Mouse (Mus musculus): ENCODE measurements around the gene Prima1. TPM values are rescaled to one million over a fixed set of nuclear protein-coding genes. Genes with fewer than 3 reads are reported as not detected.

Gene Prima1
- polyA plus RNA-seq, 1 experiment from 2014 or later, result 0.48 TPM

GRCm38 (mm10) chr12:103214270-103214669, 27.7 kb downstream of the Prima1 start:
- Histone ChIP-seq H3K36me3 (ENCODE audit: control insufficient read depth, insufficient read depth, low read length) (no peaks in the 10 kb centered on the region), H3K27ac (ENCODE audit: low read length) (no peak overlapping the region), H3K4me2 (ENCODE audit: low read length) (no peak overlapping the region), H3K4me3 (ENCODE audit: low read depth, low read length) (no peak overlapping the region), H3K9me3 (replicated peaks; ENCODE audit: control insufficient read depth, low read length, poor library complexity, severe bottlenecking) (no peaks in the 10 kb centered on the region), H3K27me3 (ENCODE audit: control insufficient read depth, insufficient read depth, low read depth, low read length) (no peaks in the 10 kb centered on the region), H3K9ac (ENCODE audit: low read depth, low read length) (no peak overlapping the region), H3K4me1 (ENCODE audit: control insufficient read depth, insufficient read depth, low read length) (peaks cover 7% of the 10 kb centered on the region)
- ATAC-seq, result peak; percentile 78
- WGBS, result 22% methylated on average over 10 of the region's 10 CpGs

- Histone ChIP-seq H3K36me3 (ENCODE audit: control insufficient read depth, insufficient read depth, low read length) (no peaks in the 10 kb centered on the region), H3K9me3 (replicated peaks; ENCODE audit: control insufficient read depth, low read length, poor library complexity, severe bottlenecking) (no peaks in the 10 kb centered on the region), H3K4me2 (ENCODE audit: low read length) (no peak overlapping the region), H3K27me3 (ENCODE audit: control insufficient read depth, insufficient read depth, low read depth, low read length) (no peaks in the 10 kb centered on the region), H3K9ac (ENCODE audit: low read depth, low read length) (no peak overlapping the region), H3K4me1 (ENCODE audit: control insufficient read depth, insufficient read depth, low read length) (peaks cover 7% of the 10 kb centered on the region), H3K27ac (ENCODE audit: low read length) (no peak overlapping the region), H3K4me3 (ENCODE audit: low read depth, low read length) (no peak overlapping the region)
- ATAC-seq, result peak; percentile 40
- 98% methylated on average over 2 of the region's 2 CpGs for WGBS
Measured at GRCm38 (mm10) chr12:103213591-103213990, 28.4 kb downstream of the Prima1 start.

GRCm38 (mm10) chr12:103211078-103211477, 30.9 kb downstream of the Prima1 start:
- no peaks in the 10 kb centered on the region for H3K36me3 ChIP-seq (ENCODE audit: control insufficient read depth, insufficient read depth, low read length)
- H3K27ac ChIP-seq (ENCODE audit: low read length), result no peak overlapping the region
- H3K27me3 ChIP-seq (ENCODE audit: control insufficient read depth, insufficient read depth, low read depth, low read length), result no peaks in the 10 kb centered on the region
- H3K4me3 ChIP-seq (ENCODE audit: low read depth, low read length), result no peak overlapping the region
- peaks cover 7% of the 10 kb centered on the region for H3K4me1 ChIP-seq (ENCODE audit: control insufficient read depth, insufficient read depth, low read length)
- ATAC-seq, result no peak
- H3K4me2 ChIP-seq (ENCODE audit: low read length), result no peak overlapping the region
- H3K9me3 ChIP-seq (replicated peaks; ENCODE audit: control insufficient read depth, low read length, poor library complexity, severe bottlenecking), result no peaks in the 10 kb centered on the region
- WGBS, result 59% methylated on average over 5 of the region's 5 CpGs
- H3K9ac ChIP-seq (ENCODE audit: low read depth, low read length), result no peak overlapping the region

GRCm38 (mm10) chr12:103209581-103209980, 32.4 kb downstream of the Prima1 start:
- Histone ChIP-seq H3K9me3 (replicated peaks; ENCODE audit: control insufficient read depth, low read length, poor library complexity, severe bottlenecking) (no peaks in the 10 kb centered on the region), H3K27ac (ENCODE audit: low read length) (no peak overlapping the region), H3K27me3 (ENCODE audit: control insufficient read depth, insufficient read depth, low read depth, low read length) (no peaks in the 10 kb centered on the region), H3K36me3 (ENCODE audit: control insufficient read depth, insufficient read depth, low read length) (no peaks in the 10 kb centered on the region), H3K4me3 (ENCODE audit: low read depth, low read length) (no peak overlapping the region), H3K9ac (ENCODE audit: low read depth, low read length) (no peak overlapping the region), H3K4me2 (ENCODE audit: low read length) (no peak overlapping the region), H3K4me1 (ENCODE audit: control insufficient read depth, insufficient read depth, low read length) (peaks cover 7% of the 10 kb centered on the region)
- no peak for ATAC-seq
- 97% methylated on average over 7 of the region's 7 CpGs for WGBS

- Histone ChIP-seq H3K4me1 (ENCODE audit: control insufficient read depth, insufficient read depth, low read length) (peaks cover 12% of the 10 kb centered on the region), H3K36me3 (ENCODE audit: control insufficient read depth, insufficient read depth, low read length) (no peaks in the 10 kb centered on the region), H3K27ac (ENCODE audit: low read length) (no peak overlapping the region), H3K4me2 (ENCODE audit: low read length) (no peak overlapping the region), H3K9me3 (replicated peaks; ENCODE audit: control insufficient read depth, low read length, poor library complexity, severe bottlenecking) (no peaks in the 10 kb centered on the region), H3K27me3 (ENCODE audit: control insufficient read depth, insufficient read depth, low read depth, low read length) (no peaks in the 10 kb centered on the region), H3K9ac (ENCODE audit: low read depth, low read length) (no peak overlapping the region), H3K4me3 (ENCODE audit: low read depth, low read length) (no peak overlapping the region)
- WGBS, result 75% methylated on average over 7 of the region's 7 CpGs
- ATAC-seq, result no peak
Measured at GRCm38 (mm10) chr12:103205561-103205960, 36.4 kb downstream of the Prima1 start.

- ATAC-seq, result peak; percentile 52; the same call in 1 of the 2 replicates
- Histone ChIP-seq H3K27me3 (ENCODE audit: control insufficient read depth, insufficient read depth, low read depth, low read length) (no peaks in the 10 kb centered on the region), H3K9ac (ENCODE audit: low read depth, low read length) (no peak overlapping the region), H3K4me3 (ENCODE audit: low read depth, low read length) (no peak overlapping the region), H3K4me1 (ENCODE audit: control insufficient read depth, insufficient read depth, low read length) (peaks cover 12% of the 10 kb centered on the region), H3K9me3 (replicated peaks; ENCODE audit: control insufficient read depth, low read length, poor library complexity, severe bottlenecking) (no peaks in the 10 kb centered on the region), H3K36me3 (ENCODE audit: control insufficient read depth, insufficient read depth, low read length) (no peaks in the 10 kb centered on the region), H3K4me2 (ENCODE audit: low read length) (no peak overlapping the region), H3K27ac (ENCODE audit: low read length) (peak overlapping the region; percentile 2; the same call in 1 of the 2 replicates)
- 23% methylated on average over 11 of the region's 11 CpGs for WGBS
Measured at GRCm38 (mm10) chr12:103202592-103203544, 39.1 kb downstream of the Prima1 start.

GRCm38 (mm10) chr12:103192996-103193395, 49.0 kb downstream of the Prima1 start:
- Histone ChIP-seq H3K36me3 (ENCODE audit: control insufficient read depth, insufficient read depth, low read length) (no peaks in the 10 kb centered on the region), H3K27me3 (ENCODE audit: control insufficient read depth, insufficient read depth, low read depth, low read length) (no peaks in the 10 kb centered on the region), H3K9me3 (replicated peaks; ENCODE audit: control insufficient read depth, low read length, poor library complexity, severe bottlenecking) (no peaks in the 10 kb centered on the region), H3K4me3 (ENCODE audit: low read depth, low read length) (no peak overlapping the region), H3K4me2 (ENCODE audit: low read length) (no peak overlapping the region), H3K4me1 (ENCODE audit: control insufficient read depth, insufficient read depth, low read length) (no peaks in the 10 kb centered on the region), H3K9ac (ENCODE audit: low read depth, low read length) (no peak overlapping the region), H3K27ac (ENCODE audit: low read length) (no peak overlapping the region)
- 72% methylated on average over 5 of the region's 5 CpGs for whole genome bisulfite sequencing
- no peak for ATAC-seq

GRCm38 (mm10) chr12:103189771-103190170, 52.2 kb downstream of the Prima1 start:
- no peak for ATAC-seq
- WGBS, result 66% methylated on average over 12 of the region's 12 CpGs

GRCm38 (mm10) chr12:103188223-103188622, 53.7 kb downstream of the Prima1 start:
- Histone ChIP-seq H3K4me3 (ENCODE audit: low read depth, low read length) (no peak overlapping the region), H3K4me2 (ENCODE audit: low read length) (no peak overlapping the region), H3K9me3 (replicated peaks; ENCODE audit: control insufficient read depth, low read length, poor library complexity, severe bottlenecking) (no peaks in the 10 kb centered on the region), H3K27ac (ENCODE audit: low read length) (no peak overlapping the region), H3K9ac (ENCODE audit: low read depth, low read length) (no peak overlapping the region), H3K27me3 (ENCODE audit: control insufficient read depth, insufficient read depth, low read depth, low read length) (no peaks in the 10 kb centered on the region), H3K4me1 (ENCODE audit: control insufficient read depth, insufficient read depth, low read length) (no peaks in the 10 kb centered on the region), H3K36me3 (ENCODE audit: control insufficient read depth, insufficient read depth, low read length) (peaks cover 2% of the 10 kb centered on the region; the same call in 1 of the 2 replicates)
- WGBS, result 44% methylated on average over 8 of the region's 8 CpGs
- ATAC-seq, result no peak

More at GRCm38 (mm10) chr12:103189771-103190170, 52.2 kb downstream of the Prima1 start:
- H3K36me3 ChIP-seq (ENCODE audit: control insufficient read depth, insufficient read depth, low read length), result peaks cover 2% of the 10 kb centered on the region; the same call in 1 of the 2 replicates
- H3K4me1 ChIP-seq (ENCODE audit: control insufficient read depth, insufficient read depth, low read length), result no peaks in the 10 kb centered on the region
- H3K4me3 ChIP-seq (ENCODE audit: low read depth, low read length), result no peak overlapping the region
- no peak overlapping the region for H3K4me2 ChIP-seq (ENCODE audit: low read length)
- no peaks in the 10 kb centered on the region for H3K9me3 ChIP-seq (replicated peaks; ENCODE audit: control insufficient read depth, low read length, poor library complexity, severe bottlenecking)
- no peak overlapping the region for H3K9ac ChIP-seq (ENCODE audit: low read depth, low read length)
- no peaks in the 10 kb centered on the region for H3K27me3 ChIP-seq (ENCODE audit: control insufficient read depth, insufficient read depth, low read depth, low read length)
- no peak overlapping the region for H3K27ac ChIP-seq (ENCODE audit: low read length)
